8 mouse cellular contexts compared by ENCODE assay signal in the genomic region with DNA sequence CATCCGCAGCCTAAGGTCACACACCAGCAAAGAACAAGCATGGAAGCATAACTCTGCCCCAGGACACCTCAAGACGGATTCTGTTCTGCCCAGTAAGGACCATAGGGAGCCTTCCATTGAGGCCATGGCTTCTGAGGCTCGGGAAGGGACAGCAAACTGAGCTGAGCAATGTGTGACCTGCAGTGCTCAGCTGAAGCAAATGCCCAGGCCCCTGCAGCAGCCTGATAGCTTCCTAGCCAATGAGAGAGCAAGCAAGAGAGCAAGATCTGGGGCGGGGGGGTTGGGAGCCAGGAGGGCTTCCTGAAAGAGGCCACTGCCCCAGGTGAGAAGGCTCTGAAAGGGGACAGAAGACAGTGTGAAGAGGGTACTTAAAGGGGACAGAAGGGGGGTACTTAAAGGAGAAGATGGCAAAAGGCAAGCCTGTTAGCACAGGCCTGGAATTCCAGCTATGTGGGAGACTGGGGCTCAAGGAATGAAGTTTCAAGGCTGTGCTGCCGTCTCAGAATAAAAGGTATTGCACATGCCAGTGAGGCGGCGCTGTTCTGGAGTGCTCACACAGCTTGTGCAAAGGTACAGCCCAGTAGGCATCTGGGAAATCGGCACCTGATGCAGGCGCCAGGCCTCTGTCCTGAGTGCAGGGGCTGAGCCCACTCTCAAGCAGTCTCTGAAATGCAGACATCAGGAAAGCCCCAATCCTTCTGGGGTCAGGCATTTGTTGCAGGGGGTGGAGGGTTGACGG.
A peak's percentile ranks its signal among the peaks of the same experiment; 100 is the strongest.
DNase-seq lines count a peak whose midpoint lies in the region; ATAC-seq lines count a peak whose summit lies in the region.
"Had no signal": no experiment of that assay in that cellular context is flagged by ENCODE, and none has a peak within 500 bp of the region (broad histone marks: within the 10 kb centered on the region; RNA-seq: fewer than 3 reads in every experiment).

No protein-coding gene starts in this region.

- 55% methylated on average over 10 of the region's 10 CpGs for WGBS in embryonic facial prominence, embryonic 15.5 days

- H3K27ac ChIP-seq in embryonic facial prominence, embryonic 15.5 days (replicated peaks) = peak overlapping the region; percentile 44; the same call in 1 of the 2 replicates

- H3K9ac ChIP-seq in embryonic facial prominence, embryonic 15.5 days = no peak overlapping the region
- H3K9ac ChIP-seq: forebrain, postnatal 0 days had no signal

- no peaks in the 10 kb centered on the region for H3K36me3 ChIP-seq in embryonic facial prominence, embryonic 15.5 days

- ATAC-seq in embryonic facial prominence, embryonic 15.5 days (ENCODE audit: insufficient number of reproducible peaks, low FRiP score, low TSS enrichment, low read depth) = no peak
- ATAC-seq: forebrain, postnatal 0 days had no signal

- H3K4me3 ChIP-seq in embryonic facial prominence, embryonic 15.5 days (replicated peaks) = no peak overlapping the region

- no peak overlapping the region for H3K4me2 ChIP-seq in embryonic facial prominence, embryonic 15.5 days (replicated peaks)

- DNase-seq in kidney, adult 9 months = peak; percentile 54
- DNase-seq in kidney, adult 11 months = no peak
- peak; percentile 55 for DNase-seq in kidney, postnatal 10 days
- peak; percentile 52 for DNase-seq in mesoderm, embryonic 11.5 days (ENCODE audit: low read depth, low spot score)
- DNase-seq in thymus, postnatal 25 days = no peak
- no peak for DNase-seq in cerebellum, postnatal 14 days
- DNase-seq: forebrain, postnatal 0 days had no signal

- H3K9me3 ChIP-seq in embryonic facial prominence, embryonic 15.5 days (replicated peaks) = no peaks in the 10 kb centered on the region

- H3K4me1 ChIP-seq in embryonic facial prominence, embryonic 15.5 days = peaks cover 60% of the 10 kb centered on the region

- H3K27me3 ChIP-seq in embryonic facial prominence, embryonic 15.5 days = no peaks in the 10 kb centered on the region

Comparison
In these comparisons a context has a peak if more than half of its experiments do, and no peak if none do; other contexts are left out.
1. DNase-seq: peak in kidney, adult 9 months (single experiment), kidney, postnatal 10 days (single experiment) and mesoderm, embryonic 11.5 days (single experiment); none in kidney, adult 11 months (single experiment), thymus, postnatal 25 days (single experiment) and cerebellum, postnatal 14 days (0 of 2).